Mouse (Mus musculus): ENCODE results near the gene Spon1.

The Spon1 gene

DNA sequence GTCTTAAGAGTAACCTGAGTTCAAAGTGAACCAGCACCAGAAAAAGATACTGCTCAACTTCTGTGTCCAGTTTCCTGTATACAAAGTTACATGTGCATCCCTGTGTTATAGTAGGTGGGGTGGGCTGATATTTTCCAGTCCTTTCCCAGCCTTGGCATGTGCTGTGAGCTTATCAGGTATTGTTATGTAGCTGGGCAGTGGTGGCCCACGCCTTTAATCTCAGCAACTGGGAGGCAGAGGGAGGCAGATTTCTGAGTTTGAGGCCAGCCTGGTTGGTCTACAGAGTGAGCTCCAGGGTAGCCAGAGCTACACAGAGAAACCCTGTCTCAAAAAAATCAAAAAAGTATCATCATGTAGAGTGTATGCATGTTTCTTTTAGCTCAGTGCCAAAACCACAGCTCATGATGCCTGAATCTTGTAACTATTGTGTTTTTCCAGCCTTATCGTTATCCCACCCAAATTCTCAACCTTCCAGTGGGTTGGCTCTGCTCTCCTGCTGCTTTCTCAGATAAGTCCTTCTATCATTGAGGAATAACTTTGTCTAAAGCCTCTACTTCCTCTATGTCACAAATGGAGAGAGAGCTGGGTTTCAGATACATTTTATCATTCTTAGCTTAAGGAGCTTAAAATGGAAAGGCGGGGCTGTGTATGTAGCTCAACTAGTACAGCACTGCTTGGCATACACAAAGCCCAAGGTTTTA lies 137.5 kb downstream of the Spon1 start:
- in situ Hi-C loops (cut with MboI): no loop called here

DNA sequence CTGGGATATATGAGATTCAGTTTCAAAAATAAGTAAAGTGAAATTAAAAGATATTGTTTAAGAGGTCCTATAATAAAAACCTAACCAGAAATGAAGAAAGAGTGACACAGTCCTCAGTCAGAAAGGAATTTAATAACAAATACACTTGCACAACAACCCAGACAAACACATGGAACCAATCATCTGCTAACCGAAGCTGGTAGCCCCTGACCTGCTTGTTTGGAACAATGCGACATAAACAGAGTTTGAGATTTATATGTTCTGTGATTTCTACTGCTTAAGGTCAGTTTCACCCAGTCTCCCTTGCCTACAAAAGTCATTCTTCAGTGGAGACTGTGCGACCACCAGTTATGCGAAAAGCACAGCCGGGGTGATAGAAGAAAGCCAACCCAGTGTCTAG lies 138.1 kb downstream of the Spon1 start:
- in situ Hi-C loops (cut with MboI): no loop called here

DNA sequence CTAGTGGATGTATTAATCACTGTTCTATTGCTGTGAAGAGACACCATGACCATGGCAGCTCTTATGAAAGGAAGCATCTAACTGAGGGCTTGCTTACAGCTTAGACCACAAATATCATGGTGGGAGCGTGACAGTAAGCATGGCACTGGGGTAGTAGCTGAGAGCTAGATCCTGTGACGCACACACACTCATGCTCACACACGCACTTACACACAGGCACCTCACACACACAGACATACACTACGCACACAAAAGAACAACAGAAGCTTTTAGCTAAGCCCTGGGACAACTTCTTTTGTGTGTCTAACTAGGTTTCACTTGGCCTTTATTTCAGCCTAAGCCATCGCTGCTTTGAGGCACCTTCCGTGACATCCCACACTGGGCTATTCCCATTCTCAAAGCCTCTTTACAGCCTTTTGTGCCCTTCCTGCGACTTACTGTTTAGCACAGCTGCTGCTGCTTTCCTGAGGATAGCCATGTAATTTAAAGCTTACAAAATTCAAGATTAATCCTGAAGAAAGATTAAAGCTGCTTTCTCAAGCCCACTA lies 138.6 kb downstream of the Spon1 start:
- in situ Hi-C loops (cut with MboI): no loop called here

DNA sequence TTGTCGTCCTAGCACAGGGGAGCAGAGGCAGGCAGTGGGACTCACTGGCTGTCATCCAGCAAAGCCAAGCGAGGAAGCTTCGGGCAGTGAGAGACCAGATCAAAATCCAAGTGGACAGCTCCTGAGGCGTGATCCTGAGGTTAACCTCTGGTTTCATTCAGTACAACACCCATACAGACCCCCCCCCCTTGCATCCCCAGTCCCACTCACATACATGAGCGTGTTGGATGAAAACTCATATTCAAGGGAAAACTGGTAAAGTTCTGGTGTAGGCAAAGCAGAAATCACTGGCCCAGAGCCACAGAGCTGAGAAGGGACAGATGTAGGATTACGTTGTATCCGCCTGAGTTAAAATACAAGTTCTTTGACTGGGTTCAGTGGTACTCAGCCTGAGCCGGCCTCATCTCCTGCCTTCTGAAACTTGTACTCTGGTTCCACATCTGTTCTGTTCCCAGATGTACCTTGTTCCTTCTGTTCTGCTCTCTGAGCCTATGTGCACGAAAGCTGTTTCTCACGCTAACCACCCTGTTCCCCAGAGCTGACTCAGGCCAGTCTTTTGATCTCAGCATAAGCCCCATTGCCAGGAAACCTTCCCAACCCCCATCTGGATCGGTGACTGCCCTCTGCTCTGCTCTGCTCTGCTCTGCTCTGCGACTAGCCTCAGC lies 143.5 kb downstream of the Spon1 start:
- in situ Hi-C loops (cut with MboI): no loop called here

DNA sequence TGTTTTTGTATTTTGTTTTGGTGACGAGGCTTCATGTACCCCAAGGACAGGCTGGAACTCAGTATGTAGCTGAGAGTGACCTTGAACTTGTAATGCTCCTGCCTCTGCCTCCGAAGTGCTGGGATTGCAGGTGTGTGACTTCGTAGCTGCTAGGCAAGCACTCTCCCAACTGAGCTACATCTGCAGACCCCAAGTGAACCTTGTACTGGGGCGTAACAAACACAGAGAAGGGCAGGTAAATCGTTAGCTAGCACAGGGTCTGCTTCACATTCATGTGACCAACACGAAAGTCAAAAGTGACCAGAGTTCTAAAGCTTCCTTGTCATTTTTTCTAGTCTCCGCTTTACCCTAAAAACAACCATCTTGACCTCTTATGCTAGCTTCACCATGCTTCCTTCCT lies 145.1 kb downstream of the Spon1 start:
- in situ Hi-C loops (cut with MboI): no loop called here

DNA sequence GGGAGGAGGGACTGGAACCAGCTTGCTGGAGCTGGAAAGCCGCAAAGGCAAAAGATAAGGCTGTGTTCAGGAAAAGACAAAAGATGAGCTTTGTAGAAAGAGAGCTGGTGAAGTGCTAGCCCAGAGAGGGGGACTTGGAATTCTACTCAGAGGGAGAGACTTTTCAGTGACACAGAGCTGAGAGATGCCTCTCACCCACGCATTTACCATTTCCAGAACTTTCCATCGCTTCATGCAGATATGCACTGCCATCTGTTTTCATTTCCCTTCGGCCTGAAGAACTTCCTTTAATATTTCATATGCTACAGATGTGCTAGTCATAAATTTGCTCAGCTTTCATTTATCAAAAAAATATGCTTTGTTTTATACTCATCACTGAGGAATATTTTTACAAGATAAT lies 150.1 kb downstream of the Spon1 start:
- in situ Hi-C loops (cut with MboI): no loop called here

DNA sequence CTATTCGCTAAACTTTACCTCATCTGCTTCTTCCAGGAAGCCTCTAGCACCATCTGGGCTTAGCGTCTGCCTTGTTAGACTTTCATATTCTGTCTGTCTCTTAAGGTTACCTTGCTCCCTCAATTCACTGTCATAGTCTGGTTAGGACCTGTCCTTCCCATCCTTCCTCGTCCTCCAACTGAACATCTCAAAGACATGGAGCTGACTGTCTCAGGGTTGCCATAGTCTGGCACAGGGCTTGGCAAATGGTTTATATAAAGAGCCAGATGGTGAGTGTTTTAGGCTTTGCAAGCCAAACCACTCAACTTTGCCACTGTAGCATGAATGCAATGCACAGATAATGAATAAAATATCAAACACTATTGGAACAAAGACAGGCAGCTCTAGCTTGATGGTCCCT lies 153.1 kb downstream of the Spon1 start:
- in situ Hi-C loops (cut with MboI): no loop called here

DNA sequence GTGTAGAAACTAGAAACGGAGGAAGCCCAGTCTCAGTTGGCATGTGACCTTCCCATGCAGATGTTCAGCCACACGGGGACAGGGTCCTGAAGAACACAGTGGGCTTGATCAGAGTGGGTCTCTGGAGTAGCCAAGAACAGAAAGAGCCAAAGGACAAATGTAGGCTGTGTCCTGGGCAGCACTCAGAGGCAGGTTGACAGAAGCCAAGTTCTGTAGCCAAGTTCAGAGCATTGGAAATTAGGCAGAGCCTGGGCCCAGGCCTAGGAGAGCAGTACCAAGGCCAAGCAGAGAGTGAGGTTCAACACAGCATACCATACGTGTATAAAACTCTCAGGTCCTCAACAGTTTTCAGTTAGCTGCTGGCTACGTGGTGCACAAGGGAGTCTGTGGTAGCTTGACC lies 153.7 kb downstream of the Spon1 start:
- in situ Hi-C loops (cut with MboI): no loop called here

DNA sequence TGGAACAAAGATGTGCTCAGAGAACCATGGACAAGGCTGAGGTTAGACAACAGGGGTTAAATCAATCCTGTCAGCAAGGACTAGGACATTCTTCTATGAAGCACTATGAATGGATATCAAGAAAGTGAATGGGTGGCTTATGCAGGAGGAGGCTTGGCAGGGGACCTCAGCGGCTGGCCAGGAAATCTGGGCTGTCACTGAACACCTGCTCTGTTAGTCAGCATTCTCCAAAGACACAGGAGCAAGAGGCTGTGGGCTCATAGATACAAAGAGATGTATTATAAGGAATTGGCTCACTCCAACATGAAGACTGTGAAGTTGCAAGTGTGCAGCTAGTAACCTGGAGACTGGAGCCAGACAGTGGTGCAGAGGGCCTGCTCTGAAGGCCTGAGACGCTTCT lies 154.3 kb downstream of the Spon1 start:
- in situ Hi-C loops (cut with MboI): no loop called here

DNA sequence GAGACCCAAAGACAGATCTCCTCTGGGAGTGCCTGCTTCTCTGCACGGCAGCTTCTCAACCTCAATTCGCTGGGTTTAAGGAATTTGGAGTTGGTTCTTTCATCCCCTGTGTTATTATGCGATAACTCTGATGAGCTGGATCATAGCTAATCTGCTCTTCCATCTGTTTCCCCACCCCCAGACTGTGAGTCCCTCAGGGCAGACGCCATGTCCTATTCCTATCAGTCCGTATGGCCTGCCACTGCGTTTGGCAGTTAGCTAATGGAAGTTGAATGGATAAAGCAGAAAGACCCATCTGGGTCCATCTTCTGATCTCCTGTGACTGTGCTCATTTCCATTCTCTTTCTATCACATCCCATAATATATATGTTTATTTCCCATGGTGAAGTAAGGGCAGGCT lies 158.8 kb downstream of the Spon1 start:
- in situ Hi-C loops (cut with MboI): no loop called here

DNA sequence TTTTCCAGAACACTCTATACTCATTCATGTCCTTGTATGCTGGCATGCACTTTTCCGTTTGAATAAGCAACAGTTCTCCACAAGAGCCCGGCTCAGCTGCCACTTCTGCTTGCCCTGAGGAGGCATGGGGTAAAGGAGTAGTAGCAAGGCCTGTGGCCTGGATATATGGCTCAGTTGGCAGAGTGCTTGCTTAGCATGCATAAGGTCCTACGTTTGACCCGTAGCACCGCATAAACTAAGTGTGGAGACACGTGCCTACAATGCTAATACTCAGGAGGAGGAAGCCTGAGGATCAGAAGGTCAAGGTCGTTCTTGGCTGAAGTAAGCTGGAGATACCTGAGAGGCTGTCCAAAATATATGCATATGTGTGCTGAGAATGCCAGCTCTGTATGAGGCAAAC lies 185.1 kb downstream of the Spon1 start:
- in situ Hi-C loops (cut with MboI): no loop called here

DNA sequence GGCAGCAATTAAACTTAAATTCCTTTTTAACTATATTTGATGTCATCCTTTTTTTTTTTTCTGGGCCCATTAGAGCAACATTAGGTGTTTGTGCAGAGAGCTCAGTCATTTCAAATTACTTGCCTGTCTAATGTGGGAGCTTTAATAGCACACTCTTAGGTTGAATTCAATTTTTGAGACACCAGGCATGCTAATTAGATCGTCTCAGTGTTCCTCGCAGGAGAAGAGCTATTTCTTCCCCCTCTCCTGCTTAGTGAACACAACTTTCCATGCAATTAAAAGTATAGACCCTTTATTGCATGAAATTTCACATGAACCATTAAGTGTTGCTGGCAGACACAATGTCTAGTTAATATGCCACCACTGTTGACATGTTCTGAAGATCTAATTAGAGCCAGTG lies 189.6 kb downstream of the Spon1 start:
- in situ Hi-C loops (cut with MboI): no loop called here

DNA sequence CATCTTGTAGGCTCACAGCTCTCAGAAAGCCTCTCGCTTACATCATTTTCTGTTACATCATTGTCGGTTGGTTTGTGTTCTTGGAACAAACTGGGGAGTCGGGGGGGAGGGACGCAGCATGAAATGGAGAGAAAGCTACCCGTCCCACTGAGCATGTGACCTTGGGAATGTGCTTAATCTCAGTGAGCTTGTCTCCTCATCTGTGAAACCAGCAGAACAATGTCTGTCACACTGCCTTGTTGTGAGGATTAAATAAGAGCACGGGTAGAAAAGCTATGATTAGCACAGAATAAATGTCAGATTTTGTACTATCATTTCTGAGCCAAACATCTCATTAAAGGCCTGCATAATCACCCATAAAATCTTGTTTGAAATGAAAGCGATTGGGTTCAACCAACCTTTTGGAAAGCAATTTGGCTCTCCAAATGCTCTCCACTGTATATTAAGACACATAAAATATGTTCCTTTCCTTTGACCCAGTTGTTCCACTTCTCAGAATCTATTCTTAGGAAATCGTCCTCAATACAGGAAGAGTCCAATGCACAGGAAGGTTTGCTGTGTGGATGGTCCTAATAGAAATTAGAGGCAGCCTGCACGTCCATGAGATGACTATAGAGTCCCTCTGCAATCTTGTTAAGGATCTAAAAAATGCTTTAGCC lies 195.2 kb downstream of the Spon1 start:
- in situ Hi-C loops (cut with MboI): no loop called here

DNA sequence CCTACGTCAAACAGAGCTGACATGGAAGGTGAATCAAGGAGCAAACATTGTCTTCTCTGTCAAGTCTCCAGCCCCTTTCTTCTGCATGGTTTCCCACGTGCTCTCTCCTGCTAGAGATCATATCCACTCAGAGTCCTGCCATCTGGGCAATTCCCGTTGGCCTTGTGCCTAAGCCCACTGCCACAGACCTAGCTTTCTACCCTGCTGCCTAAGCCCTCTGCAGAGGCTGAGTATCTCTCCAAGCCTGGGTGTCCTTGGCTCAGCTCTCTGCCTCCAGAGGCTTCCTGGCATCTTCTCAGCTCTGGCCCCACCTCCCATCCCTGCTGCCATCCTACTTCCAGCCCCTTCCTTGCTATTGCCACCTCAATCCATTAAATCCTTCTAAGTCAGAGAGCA lies 195.7 kb downstream of the Spon1 start:
- in situ Hi-C loops (cut with MboI): no loop called here

DNA sequence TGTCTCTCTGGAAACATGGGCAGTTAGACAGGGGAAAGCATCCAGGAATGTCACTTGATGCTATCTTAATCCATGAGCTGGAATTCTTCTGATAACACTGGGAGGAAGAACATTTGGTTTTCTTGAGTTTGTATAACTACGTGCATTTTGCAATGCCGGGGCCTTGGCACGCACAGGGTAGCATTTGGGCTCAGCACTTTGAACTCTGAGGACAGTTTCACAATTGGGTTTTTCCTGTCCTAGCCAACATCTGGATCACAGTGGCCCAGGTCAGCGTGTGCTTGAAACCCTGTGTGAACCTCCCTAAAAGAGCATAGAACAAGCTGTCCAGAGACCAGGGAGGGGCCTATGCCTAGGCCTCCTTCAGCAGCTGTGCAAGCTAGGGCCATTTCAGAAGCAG lies 196.3 kb downstream of the Spon1 start:
- in situ Hi-C loops (cut with MboI): no loop called here

DNA sequence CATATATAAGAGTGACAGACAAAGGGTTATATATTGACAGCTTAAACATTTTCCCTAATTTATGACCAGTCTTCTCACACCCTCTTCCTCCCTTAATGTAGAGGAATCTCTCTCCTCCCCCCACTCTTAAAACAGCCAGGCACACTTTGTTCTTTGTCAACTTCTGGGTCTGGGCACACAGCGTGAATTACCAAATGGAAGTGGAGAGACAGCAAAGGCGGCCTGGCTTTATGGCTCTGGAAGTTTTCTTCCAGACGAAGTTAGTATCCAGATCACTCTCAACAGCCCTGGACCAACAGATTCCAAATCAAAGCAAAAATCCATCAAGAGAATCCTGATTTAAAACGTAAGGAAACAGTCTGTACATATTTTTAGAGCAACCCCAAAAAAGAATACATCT lies 198.0 kb downstream of the Spon1 start:
- in situ Hi-C loops (cut with MboI): no loop called here

DNA sequence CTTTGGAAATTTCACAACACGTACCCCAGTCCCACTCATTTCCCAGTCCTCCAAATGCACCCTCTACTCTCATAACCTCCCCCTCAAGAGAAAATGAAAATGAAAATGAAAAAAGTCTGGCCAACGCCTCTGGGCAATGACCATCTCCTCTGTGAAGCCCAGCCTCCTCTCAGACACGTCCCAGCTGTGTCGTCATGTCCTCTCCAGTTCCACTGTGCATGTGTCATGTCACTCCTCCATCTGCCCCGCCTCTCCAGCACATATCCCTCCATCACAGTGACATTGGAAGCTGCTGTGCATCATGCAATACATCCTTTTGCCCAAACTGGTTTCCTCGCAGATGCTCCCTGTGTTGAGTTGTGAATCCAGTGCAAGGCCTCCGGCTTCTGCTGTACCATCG lies 199.8 kb downstream of the Spon1 start:
- in situ Hi-C loops (cut with MboI): no loop called here

DNA sequence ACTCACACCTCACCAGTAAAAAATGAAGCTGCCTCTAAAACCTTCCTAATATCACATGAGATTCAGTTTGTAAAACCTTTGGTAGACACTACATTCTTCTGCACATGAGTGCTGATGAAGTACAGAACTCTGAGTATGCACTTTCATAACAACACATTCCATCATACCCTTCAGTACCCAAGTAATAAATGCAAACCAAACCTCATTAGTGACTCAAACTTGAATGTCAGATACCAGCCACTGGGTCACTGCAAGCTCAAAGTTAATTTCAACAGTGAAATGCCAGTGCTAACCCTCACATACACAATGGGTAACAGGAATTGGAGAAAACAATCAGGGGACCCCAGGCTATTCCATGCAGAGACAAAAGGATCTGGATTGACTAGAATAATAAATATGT lies 203.4 kb downstream of the Spon1 start:
- in situ Hi-C loops (cut with MboI): no loop called here

DNA sequence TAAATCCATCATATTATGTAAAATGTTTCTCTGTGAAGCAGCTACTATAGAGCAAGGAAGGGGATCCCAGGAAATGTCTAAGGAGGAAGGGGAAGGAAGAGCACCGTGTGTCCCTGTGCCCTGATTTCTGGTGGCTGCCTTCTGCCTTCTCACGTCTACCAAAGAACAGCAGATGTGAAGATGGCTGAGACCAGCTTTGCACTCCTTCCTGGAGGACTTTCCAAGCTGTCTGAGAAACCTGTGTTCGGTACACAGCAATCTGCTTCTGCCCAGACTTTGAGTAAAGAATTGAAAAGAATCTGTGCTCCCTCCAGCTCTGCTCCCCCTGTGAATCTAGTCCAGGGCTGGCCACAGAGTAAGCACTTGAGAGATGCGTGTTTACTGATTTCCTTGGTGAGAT lies 206.7 kb downstream of the Spon1 start:
- in situ Hi-C loops (cut with MboI): no loop called here

DNA sequence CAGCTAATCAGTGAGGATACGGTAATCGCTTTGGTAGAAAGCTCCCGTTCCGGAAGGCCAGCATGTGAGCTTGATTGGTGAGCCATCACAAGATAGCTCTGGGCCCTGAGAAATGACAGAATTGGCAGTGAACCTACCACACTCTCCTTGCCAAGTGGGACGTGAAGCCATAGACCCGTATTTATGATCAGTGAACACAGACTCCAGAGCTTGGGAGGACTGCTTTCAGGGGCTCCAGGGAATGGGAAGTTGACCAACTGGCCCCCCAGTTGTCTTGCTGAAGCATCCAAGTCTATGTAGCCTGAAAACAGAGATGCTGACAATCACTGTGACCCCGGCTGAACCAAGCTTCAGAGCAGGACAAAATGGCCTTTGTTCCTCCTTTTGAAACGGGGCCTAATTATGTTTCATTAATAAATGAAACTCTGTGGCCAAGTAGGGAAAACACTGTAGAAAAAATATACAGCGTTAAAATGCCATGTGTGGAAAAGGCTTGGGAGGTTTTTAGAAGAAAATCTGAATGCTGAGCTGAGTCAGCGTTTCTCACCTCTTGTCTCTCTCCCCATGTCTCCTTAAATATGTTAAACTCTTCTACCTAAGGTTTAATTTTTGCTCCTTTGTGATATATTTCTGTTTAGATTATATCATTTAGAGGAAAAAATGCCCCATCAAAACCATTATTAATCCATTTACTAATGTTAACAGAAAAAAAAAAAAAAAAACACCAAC lies 220.8 kb downstream of the Spon1 start:
- in situ Hi-C loops (cut with MboI): no loop called here

DNA sequence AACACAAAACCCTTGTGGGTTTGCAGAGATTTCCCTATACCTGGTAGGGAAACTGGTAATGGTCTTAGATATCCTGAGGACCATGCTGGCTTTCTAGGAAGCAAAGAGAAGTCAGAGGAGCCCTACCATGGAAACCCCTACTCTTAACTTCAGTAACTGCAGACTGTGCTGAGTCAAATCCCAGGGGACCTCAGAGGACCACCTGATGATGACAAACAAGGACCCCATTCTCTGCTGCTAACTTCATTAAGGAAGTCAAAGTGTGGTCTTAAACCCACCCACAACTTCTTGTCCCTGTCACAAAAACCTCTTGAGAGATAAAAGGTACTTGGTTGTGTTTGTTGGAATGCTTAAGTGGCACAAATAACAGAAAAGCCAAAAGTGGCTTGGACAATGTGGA lies 222.4 kb downstream of the Spon1 start:
- in situ Hi-C loops (cut with MboI): no loop called here

DNA sequence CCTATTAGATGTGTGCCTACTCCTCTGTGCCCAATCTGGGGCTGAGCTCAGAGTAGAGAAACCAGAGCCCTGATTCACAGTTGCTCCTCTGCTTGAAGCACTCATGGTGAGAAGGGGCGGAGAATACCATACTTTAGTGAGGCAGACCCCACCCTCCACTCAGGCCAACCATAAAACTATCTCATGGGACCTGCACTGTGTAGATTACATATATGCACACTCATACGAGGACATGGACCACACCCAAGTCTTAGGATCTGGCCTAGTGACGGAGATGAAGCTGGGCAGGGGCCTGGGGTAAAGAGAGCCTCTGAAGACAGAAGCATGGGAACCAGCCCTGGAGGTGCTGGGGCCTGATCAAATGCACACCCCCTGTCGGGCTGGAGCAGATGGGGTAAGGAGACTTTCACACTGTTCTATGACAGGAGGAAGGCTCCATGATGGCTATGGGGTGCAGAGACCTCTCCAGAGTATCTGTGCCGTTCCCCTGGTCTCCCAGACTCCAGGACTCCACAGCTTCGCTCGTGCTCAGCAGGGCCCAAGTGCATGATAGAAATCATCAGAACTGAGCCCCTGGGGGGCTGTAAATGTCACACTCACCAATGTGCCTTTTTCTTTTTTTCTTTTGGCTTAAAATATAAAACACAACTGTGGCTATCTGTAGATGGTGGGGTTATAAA lies 232.0 kb downstream of the Spon1 start:
- in situ Hi-C loops (cut with MboI): no loop called here

Measured in mature B cell (primary cell).